Mouse (Mus musculus): Measurements from ENCODE around the gene Kiss1r.

Kiss1r gene

GRCm38 (mm10) chr10:79970415-79971182 is 53.8 kb downstream of the Kiss1r start, which contains the start of gene Grin3b:
Gene Grin3b, plus strand, starts transcription at chr10:79970715.
- no peak for DNase-seq (ENCODE audit: low read depth)

- no peak for DNase-seq (ENCODE audit: low read depth)
Measured at GRCm38 (mm10) chr10:79971183-79971497, 54.4 kb downstream of the Kiss1r start.

Data from c-Kit-positive CD71-negative TER-119-negative erythroid progenitor cells, embryonic 14.5 days (primary cell).